Mouse (Mus musculus) naive thymus-derived CD4-positive, alpha-beta T cell, adult 2 months (primary cell): ENCODE measurements around the gene Bzw2.
A peak's percentile ranks its signal among the peaks of the same experiment; 100 is the strongest.

Experiments
- DNase-seq: peaks from one replicate; pipeline ENCODE4 v3.0.0-alpha.2; 2011; ENCODE audit warnings: low read depth

Bzw2 gene

DNA sequence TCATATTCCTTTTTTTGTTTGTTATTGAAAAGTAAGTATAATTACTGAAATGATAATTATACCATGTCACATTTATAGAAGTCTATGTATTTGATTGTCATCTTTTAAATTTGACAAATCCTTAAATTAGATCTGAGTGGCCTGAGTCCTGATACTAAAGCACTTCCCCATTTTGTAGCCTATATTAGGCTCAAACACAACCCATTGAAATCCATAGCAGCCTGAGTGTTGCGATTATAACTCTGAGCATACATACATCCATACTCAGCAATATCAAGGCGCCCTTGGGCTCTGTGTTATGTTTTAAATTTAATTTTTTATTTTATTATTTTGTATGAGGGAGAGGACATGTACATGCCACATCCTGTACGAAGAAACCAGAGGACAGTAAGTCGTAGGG lies 87.6 kb downstream of the Bzw2 start:
- no peak for DNase-seq

DNA sequence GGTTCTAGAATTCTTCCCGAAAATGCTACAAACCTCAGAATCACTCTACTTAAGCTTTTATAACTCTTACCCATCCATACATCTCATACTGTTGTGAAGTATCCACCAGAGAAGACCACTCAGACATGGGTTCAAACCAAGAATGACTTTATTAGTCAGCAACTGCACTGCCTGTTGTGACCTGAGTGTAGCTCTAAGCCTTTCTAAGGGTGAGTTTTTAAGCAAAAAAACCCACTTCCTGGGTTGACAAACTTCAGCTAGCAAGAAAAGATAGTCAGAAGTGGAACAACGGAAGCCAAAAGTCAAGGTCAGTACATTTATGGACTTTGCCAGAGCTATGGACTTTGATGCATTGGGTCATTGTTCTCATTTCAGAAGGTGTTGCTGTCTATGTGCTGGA lies 90.3 kb downstream of the Bzw2 start:
- DNase-seq, result no peak

DNA sequence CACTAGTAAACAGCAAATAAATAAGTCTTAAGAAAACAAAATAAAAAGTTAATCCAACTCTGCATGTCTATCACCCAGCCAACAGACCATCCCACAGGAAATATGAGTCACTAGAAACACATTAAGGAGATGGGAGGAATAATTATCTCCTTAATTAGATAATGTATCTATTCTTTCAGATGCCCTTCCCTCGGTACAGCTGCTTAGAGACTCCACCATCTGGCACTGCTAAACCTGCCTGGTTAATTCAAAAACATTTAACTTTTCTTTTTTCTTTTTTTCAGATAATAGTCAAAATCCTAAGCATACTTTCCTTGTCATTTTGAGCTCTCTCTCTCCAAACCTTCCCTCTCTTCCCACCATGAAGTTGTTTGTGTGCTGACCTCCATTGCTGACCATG lies 92.0 kb downstream of the Bzw2 start:
- no peak for DNase-seq

DNA sequence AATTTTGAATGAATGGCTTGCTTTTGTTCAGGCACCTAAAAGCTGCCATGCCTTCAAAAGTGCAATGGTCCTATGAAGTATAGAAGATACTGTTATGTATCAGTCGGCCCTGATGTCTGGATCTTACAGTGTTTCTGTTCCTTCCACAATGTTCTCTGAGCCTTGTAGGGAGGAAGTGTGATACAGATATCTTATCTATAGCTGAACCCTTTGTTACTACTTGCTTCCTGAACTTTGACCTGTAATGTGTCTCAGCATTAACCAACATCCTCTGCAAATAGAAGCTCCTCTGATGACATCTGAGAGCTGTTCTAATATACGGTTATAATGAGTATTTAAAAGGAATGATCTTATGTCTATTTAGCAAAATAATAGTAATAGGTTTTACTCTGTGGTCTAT lies 100.2 kb downstream of the Bzw2 start:
- DNase-seq, result peak; percentile 48

DNA sequence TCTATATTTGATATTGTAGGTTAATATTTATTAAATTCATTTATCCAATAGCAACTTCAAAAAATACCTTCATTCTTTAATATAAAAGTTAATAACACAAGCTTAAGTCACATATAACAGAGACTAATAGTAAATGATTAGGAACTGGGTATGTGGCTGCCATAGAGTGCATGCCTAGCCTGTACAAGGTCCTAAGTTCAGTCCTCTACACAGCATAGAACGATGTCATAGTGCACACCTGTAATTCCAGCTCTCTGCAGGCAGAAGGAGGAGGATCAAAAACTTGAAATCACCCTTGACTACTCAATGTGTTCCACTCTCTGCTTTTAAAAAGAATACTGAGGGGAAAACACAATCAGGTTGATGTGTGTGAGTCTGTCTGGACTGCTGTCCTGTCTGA lies 107.6 kb downstream of the Bzw2 start:
- DNase-seq, result no peak

DNA sequence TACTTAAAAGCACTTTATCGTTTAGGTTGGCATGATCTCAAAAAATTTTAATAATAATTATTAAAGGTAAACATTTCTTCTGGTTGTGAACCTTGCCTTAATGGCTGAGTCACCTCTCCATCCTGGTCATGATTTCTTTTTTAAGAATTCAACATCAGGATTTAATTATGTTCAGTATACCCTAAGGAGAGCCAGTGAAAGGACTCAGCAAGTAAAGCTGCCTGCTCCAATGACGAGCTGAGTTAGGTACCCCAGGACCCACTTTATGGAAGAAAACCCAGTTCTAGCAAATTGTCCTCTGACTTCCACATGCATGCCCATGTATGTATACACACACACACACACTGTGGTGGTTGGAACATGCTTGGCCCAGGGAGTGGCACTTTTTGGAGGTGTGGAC lies 110.3 kb downstream of the Bzw2 start:
- no peak for DNase-seq

DNA sequence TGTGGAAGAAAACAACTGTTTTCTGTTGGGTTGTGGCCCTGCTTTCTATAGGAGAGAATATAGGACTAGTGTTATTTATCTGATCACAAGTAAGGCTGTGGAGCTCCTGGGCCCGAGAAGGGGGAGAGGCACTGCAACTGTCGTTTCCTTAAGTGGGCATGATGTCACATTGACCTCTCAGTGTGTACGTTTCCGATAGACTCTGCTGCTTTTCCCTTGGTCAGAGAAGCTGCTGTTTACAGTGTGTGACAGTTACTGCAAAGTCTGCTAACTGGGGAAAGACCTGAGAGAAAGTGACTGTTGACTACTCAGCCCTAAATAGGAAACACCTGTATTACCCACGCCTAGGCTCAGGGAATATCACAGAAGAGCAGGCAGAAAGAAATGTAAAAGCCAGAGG lies 111.7 kb downstream of the Bzw2 start:
- no peak for DNase-seq

DNA sequence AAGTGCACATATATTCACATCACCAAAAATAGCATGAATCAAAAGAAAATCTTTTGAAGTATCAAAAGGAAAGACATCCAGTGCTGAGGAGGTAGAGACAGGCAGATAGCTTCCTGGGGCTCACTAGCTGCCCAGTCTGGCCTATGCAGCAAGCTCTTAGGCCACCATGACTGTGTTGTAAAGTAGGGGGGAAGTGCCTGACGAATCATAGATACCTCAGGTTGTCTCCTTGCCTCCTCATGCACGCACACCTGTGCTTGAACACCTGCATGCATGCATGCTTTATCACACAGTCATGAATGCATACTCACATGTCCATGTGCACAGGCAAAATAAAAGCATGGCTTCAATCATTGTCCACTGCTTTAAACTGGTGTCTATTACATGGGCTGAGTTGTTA lies 113.2 kb downstream of the Bzw2 start:
- DNase-seq, result no peak

DNA sequence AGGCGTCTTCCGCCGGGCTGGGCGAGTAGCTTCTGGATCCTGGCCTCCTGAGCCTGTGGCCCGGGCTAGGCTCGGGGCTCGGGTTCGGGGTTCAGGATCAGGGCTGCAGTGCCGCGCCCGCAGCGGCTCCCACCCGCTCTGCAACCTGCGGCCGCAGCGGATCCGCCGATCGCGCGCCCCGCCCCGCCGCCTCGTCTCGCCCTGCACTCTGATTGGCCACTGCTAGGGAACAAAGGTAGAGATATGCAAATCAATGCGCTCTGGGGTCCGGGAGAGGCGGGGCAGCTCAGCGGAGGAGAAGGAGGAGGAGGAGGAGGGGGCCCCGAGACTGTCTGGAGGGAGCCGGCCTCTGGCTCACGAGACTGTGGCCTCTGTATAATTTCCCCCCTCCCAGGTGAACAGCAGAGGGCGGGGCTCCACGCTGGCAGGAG lies 115.5 kb downstream of the Bzw2 start, which contains the start of gene Tspan13:
Gene Tspan13 (minus strand): TSS at position 153 of the 431 bp plus-strand sequence.
- DNase-seq, result peak; percentile 93
